Mouse (Mus musculus) small intestine, adult 2 months (tissue): ENCODE measurements at regions not wholly inside any gene's neighbourhood (a gene's known extent, or its start where the extent isn't known, plus 50 kb on each side); places are given as distances from the start of the nearest gene placed in this dataset.

Source experiments
- H3K27ac ChIP-seq: fragments of 200-500 bp; 2 replicates; pipeline ENCODE4 v1.5.1; 2012; ENCODE audit warnings: low read depth, low read length, control low read depth, inconsistent platforms; ENCODE audit not compliant: insufficient read depth
- H3K27me3 ChIP-seq: fragments of 200-500 bp; 2 replicates; pipeline ENCODE4 v1.6.1; 2012; ENCODE audit warnings: mild to moderate bottlenecking, moderate library complexity, low read length, inconsistent platforms; ENCODE audit not compliant: control insufficient read depth, insufficient read depth
- H3K36me3 ChIP-seq: fragments of 200-500 bp; 2 replicates; pipeline ENCODE4 v1.6.1; 2012; ENCODE audit warnings: mild to moderate bottlenecking, low read length, control low read depth, inconsistent platforms; ENCODE audit not compliant: control insufficient read depth, insufficient read depth
- H3K4me1 ChIP-seq: fragments of 200-500 bp; 2 replicates; pipeline ENCODE4 v1.6.1; 2012; ENCODE audit warnings: low read length, inconsistent platforms, mixed read lengths; ENCODE audit not compliant: control insufficient read depth, insufficient read depth, insufficient read length
- H3K4me3 ChIP-seq: fragments of 200-500 bp; 2 replicates; pipeline ENCODE4 v1.5.1; 2012; ENCODE audit warnings: low read depth, mild to moderate bottlenecking, control low read depth, inconsistent platforms, low read length, moderate library complexity
- CTCF ChIP-seq: fragments of 200-500 bp; IDR thresholded peaks from 2 replicates; pipeline ENCODE4 v1.5.1; 2012; ENCODE audit warnings: low read depth, mild to moderate bottlenecking, control low read depth, inconsistent platforms, low read length, moderate library complexity, mixed read lengths; ENCODE audit not compliant: insufficient replicate concordance, insufficient read length; ENCODE audit errors: extremely low read depth
- POLR2A ChIP-seq: fragments of 200-500 bp; IDR thresholded peaks from 2 replicates; pipeline ENCODE4 v1.6.1; 2012; ENCODE audit warnings: low read depth, mild to moderate bottlenecking, control low read depth, inconsistent platforms, low read length, moderate library complexity
- WGBS: fragments of 180-500 bp; shearing (Covaris S2); methylation state at CpG from one replicate; pipeline ENCODE4 v1.1.7; 2018; 5-methylcytosine and 5-hydroxymethylcytosine counted together

DNA sequence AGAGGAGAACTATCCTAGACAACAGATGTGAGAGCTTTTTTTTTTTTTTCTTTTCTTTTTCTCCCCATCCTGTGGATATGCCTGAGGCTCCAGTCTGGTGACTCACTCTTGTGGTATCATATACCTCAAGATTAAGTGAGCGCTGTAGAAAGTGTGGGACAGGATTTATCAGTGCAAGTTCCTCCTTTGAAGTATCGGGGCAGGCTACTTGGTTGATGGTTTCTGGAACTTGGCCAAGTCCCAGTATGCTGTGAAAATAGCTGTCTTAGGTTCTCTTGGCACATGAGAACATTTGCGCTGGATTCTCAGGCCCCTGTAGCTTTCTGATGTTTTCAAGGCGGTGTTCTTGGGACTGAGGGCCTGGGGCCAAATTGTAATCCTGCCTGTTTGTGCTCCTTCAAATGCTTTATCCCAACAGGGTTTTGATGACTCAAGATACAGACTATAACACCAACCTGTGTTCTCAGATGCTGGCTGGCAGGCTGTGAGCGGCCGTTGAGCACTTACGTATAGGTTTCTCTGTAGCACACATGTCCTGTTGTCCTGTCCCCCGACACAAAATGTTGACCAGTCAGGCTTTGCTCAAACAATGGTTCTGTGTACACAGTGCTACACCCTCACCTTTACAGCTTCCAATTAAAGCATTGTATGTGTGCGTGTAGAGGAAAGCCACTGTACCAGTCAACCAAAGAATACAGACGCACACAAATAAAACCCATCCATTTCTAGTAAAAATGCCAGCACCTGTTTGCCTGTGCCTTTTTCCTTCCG is 226.4 kb downstream of the Gm10260 start:
- WGBS = 27% methylated on average over 11 of the region's 11 CpGs
- no peak overlapping the region for H3K27ac ChIP-seq
- no peaks in the 10 kb centered on the region for H3K36me3 ChIP-seq
- TF ChIP-seq POLR2A (no peak), CTCF (no peak)
- H3K27me3 ChIP-seq = no peaks in the 10 kb centered on the region
- H3K4me3 ChIP-seq = no peak overlapping the region
- peaks cover 8% of the 10 kb centered on the region; the same call in 1 of the 2 replicates for H3K4me1 ChIP-seq

GRCm38 (mm10) chr13:97531181-97531580 is 229.3 kb downstream of the Gm10260 start:
- peaks cover 8% of the 10 kb centered on the region; the same call in 1 of the 2 replicates for H3K4me1 ChIP-seq
- H3K36me3 ChIP-seq = no peaks in the 10 kb centered on the region
- WGBS = 39% methylated on average over 2 of the region's 2 CpGs
- no peaks in the 10 kb centered on the region for H3K27me3 ChIP-seq
- H3K4me3 ChIP-seq = no peak overlapping the region
- TF ChIP-seq CTCF (no peak), POLR2A (no peak)
- no peak overlapping the region for H3K27ac ChIP-seq

GRCm38 (mm10) chr13:97530570-97530969 is 229.9 kb downstream of the Gm10260 start:
- no peaks in the 10 kb centered on the region for H3K36me3 ChIP-seq
- WGBS = 14% methylated on average over 2 of the region's 2 CpGs
- H3K27ac ChIP-seq = no peak overlapping the region
- H3K4me3 ChIP-seq = no peak overlapping the region
- H3K4me1 ChIP-seq = peaks cover 8% of the 10 kb centered on the region; the same call in 1 of the 2 replicates
- H3K27me3 ChIP-seq = no peaks in the 10 kb centered on the region
- TF ChIP-seq POLR2A (no peak), CTCF (no peak)

DNA sequence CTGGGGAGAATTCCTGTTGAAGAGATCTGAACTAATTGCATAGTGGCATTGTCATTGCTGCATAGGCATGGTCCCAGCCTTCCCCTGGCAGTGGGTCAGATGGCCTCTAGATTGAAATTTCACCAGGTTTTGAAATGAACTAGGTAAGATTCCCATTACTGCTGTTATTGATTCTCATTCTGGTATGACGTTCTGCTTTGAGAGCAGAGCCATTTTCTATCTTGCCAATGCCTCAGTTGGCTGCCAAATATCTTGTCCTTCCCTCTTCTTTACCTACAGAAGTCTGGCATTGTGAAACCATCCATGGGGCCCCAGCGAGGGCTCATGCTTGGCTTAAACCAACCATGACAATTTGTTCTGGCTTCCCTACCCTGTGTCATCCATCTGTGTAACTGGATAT is 232.5 kb downstream of the Gm10260 start:
- TF ChIP-seq POLR2A (no peak), CTCF (no peak)
- H3K27me3 ChIP-seq = no peaks in the 10 kb centered on the region
- no peak overlapping the region for H3K27ac ChIP-seq
- peaks cover 12% of the 10 kb centered on the region; the same call in 1 of the 2 replicates for H3K4me1 ChIP-seq
- no peak overlapping the region for H3K4me3 ChIP-seq
- WGBS = 88% methylated on average over 2 of the region's 2 CpGs
- H3K36me3 ChIP-seq = no peaks in the 10 kb centered on the region

- no peak overlapping the region for H3K27ac ChIP-seq
- H3K4me3 ChIP-seq = no peak overlapping the region
- H3K4me1 ChIP-seq = peaks cover 10% of the 10 kb centered on the region; the same call in 1 of the 2 replicates
- TF ChIP-seq POLR2A = no peak
- TF ChIP-seq CTCF = no peak
- H3K27me3 ChIP-seq = no peaks in the 10 kb centered on the region
- H3K36me3 ChIP-seq = no peaks in the 10 kb centered on the region
- WGBS = 24% methylated on average over 7 of the region's 7 CpGs
Observed at GRCm38 (mm10) chr13:97524847-97525434, 235.5 kb downstream of the Gm10260 start.

GRCm38 (mm10) chr13:97523523-97524412 is 236.7 kb downstream of the Gm10260 start:
- no peak overlapping the region for H3K4me3 ChIP-seq
- WGBS = 33% methylated on average over 19 of the region's 19 CpGs
- no peaks in the 10 kb centered on the region for H3K36me3 ChIP-seq
- no peak for TF ChIP-seq CTCF
- TF ChIP-seq POLR2A = no peak
- no peaks in the 10 kb centered on the region for H3K27me3 ChIP-seq
- peak overlapping the region; percentile 26; the same call in 1 of the 2 replicates for H3K27ac ChIP-seq
- H3K4me1 ChIP-seq = peaks cover 10% of the 10 kb centered on the region; the same call in 1 of the 2 replicates
